In the genomic region with DNA sequence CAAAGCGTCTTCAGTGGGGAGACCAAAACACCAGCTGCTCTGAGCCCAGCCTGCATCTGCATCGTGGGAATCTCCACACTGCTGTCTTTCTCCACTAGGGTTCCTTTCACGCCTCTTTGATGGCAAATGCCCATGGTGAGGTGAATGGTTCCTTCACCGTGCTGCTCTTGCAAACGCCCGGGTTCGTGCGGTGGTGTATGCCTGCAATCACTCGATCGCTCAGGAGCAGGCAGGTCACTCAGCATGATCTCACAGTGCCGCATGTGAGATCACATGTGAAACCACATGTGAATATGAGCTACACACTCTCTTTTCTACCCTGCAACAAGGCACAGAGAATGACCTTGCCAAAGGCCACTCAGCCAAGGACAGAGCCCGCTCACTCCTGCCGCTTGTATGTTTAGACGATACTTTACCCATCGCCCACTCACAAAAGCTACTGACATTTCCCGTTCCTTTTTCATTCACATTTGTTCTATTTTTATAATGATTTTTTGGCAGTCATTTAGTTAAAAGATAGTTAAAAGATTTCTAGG, we compare ENCODE assay signal across 18 mouse cellular contexts. TPM values are rescaled to one million over a fixed set of nuclear protein-coding genes. Genes with fewer than 3 reads are reported as not detected.
DNase-seq lines count a peak whose midpoint lies in the region; TF ChIP-seq lines count a peak whose summit lies in the region.
"Had no signal": no experiment of that assay in that cellular context is flagged by ENCODE, and none has a peak within 500 bp of the region (broad histone marks: within the 10 kb centered on the region; RNA-seq: fewer than 3 reads in every experiment).

No protein-coding gene starts in this region.

- TF ChIP-seq CTCF in layer of hippocampus, adult 2 months (conservative IDR thresholded peaks at IDR 0.05), result 0 out of 2 replicates have a peak, but pooled peaks have one; percentile 8

- H3K27ac ChIP-seq in layer of hippocampus, adult 2 months, result no peak overlapping the region
- H3K27ac ChIP-seq: embryonic facial prominence, embryonic 10.5 days; forebrain, embryonic 13.5 days; gastrocnemius, adult 2 months; heart, embryonic 13.5 days; hindbrain, embryonic 15.5 days had no signal

- no peak overlapping the region for H3K4me3 ChIP-seq in layer of hippocampus, adult 2 months
- H3K4me3 ChIP-seq: embryonic facial prominence, embryonic 10.5 days; forebrain, embryonic 13.5 days; gastrocnemius, adult 2 months; heart, embryonic 13.5 days; hindbrain, embryonic 15.5 days had no signal

- DNase-seq in layer of hippocampus, adult 2 months (ENCODE audit: low spot score in 2 of 2), result no peak
- no peak for DNase-seq in layer of hippocampus, adult 9-11 months
- peak; percentile 7 for DNase-seq in Muller cell, postnatal 12 days (ENCODE audit: inconsistent ontology term)
- DNase-seq in R1 (ENCODE audit: low read depth, low spot score), result peak; percentile 24
- DNase-seq in adrenal gland, postnatal 14 days, result peak; percentile 65
- DNase-seq in gastrocnemius, adult 18-20 months (ENCODE audit: low spot score), result no peak
- DNase-seq in cerebellum, adult 9-11 months, result no peak
- DNase-seq: cerebellum, adult 11-12 months; cerebellum, adult 9-10 months; cerebellum, postnatal 36 days; forebrain, postnatal 0 days; gastrocnemius, adult 2 months; gastrocnemius, postnatal 25 days; heart, postnatal 36 days had no signal

RNA-seq across cellular contexts. Expression of a gene that starts 50.6 kb away (rescaled TPM):
- total RNA-seq in layer of hippocampus, adult 2 months (2021), result 10 to 100 TPM; 41.3 to 42.1 TPM
- total RNA-seq in adrenal gland, postnatal 14 days (2021), result 49.9 and 54.4 TPM in 2 replicates
- total RNA-seq in gastrocnemius, adult 18-20 months (2021), result 1 to 10 TPM; 7.6 to 9.5 TPM

RNA-seq across cellular contexts. Expression of a gene that starts 51.9 kb away (rescaled TPM):
- total RNA-seq in layer of hippocampus, adult 2 months (2021), result 10 to 100 TPM; 27.5 to 27.7 TPM
- total RNA-seq in adrenal gland, postnatal 14 days (2021), result 46.9 and 410 TPM in 2 replicates
- 1 to 10 TPM; 2.4 to 5.9 TPM for total RNA-seq in gastrocnemius, adult 18-20 months (2021)

Comparison
In these comparisons a context has a peak if more than half of its experiments do, and no peak if none do; other contexts are left out.
1. DNase-seq: peak in Muller cell, postnatal 12 days (single experiment), R1 (single experiment) and adrenal gland, postnatal 14 days (single experiment); none in layer of hippocampus, adult 2 months (0 of 2), layer of hippocampus, adult 9-11 months (single experiment), gastrocnemius, adult 18-20 months (single experiment) and cerebellum, adult 9-11 months (single experiment).